Mouse (Mus musculus) R1 (cell line): ENCODE measurements at regions not wholly inside any gene's neighbourhood (a gene's known extent, or its start where the extent isn't known, plus 50 kb on each side); places are given as distances from the start of the nearest gene placed in this dataset.
"Not testable (repeated sequence)": the region's sequence is repeated elsewhere in the genome, so short reads cannot be mapped to it uniquely, and the experiment has no call there.

Source experiments
- DNase-seq: peaks from one replicate; pipeline ENCODE4 v3.0.0-alpha.2; 2018; ENCODE audit warnings: low read depth, low spot score

DNA sequence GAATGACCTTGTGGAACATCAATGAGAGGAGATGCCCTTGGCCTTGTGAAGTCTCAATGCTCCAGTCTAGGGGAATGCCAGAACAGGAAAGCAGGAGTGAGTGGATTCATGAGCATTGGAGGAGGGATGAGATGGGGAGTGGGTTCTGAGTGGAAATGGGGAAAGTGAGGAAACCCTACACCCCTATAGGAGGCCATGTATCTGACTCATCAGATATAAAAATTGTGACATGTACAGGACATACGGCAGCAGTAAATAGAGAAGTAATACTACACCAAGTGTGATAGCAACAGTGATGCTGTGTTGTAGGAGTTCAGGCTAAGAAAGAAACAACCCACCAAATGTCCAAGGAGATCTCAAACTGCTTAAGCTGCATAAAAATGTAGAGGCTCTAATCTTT is 285.8 kb upstream of the Zfp386 start:
- DNase-seq, result not testable (repeated sequence)

- not testable (repeated sequence) for DNase-seq
Observed at GRCm38 (mm10) chr12:115764939-115765479, 282.5 kb upstream of the Zfp386 start.

DNA sequence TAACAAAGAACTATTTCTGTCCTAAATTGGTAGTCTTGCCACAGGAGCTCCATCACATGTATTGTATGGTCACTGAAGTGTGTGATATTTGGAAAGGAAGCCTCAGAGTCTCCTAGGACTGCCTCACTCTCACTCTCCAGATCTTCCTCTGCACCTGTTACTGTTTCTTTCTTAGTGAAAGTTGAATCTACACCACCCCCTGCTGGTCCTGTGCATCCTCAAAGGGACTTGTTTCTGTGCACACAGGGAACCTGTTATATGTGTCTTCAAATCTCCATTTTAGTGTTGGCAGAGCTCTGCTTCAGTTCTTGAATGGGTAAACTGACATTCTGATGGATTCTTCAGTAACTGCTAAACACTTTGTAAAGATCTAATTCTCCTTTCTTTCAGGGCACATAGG is 276.3 kb upstream of the Zfp386 start:
- not testable (repeated sequence) for DNase-seq

DNA sequence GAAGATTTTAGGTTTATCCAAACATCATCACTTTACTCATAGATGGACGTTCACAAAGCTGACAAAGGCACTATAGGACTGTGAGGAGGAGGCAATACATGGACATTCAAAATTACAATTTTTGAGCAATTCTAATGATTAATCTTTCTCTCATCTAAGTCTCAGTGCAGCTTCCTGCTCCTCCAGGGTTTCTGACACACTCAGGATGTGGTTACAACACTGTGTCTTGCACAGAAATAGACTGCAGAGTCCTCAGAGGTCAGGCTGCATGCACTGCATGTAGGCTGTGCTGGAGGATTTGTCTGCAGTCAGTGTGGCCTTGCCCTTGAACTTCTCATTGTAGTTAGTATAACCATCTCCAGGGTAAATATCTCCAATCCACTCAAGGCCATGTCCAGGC is 257.2 kb upstream of the Zfp386 start:
- DNase-seq, result not testable (repeated sequence)

GRCm38 (mm10) chr12:115802499-115802898 is 245.0 kb upstream of the Zfp386 start:
- DNase-seq, result not testable (repeated sequence)

DNA sequence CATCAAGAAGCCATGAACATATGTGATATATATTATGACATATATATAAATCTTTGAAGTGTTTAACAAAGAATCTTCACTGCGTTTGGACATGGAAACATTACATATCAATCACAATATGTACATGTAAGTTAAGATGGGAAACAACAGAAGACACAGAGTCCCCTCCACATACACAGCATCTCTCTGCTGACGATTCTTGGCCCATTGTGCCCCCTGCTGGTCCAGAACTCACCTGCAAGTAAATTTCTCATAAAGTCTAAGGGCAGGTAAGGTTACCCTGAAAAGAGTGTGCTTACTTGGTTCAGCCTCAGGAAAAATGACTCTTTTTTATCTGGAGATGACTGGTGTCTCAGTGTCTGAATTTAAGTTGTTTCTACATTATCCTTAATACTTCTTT is 243.8 kb upstream of the Zfp386 start:
- DNase-seq, result not testable (repeated sequence)

GRCm38 (mm10) chr12:115807978-115808377 is 239.5 kb upstream of the Zfp386 start:
- DNase-seq, result no peak
